Comparison of ENCODE assay signal across 26 mouse cellular contexts in the genomic region with DNA sequence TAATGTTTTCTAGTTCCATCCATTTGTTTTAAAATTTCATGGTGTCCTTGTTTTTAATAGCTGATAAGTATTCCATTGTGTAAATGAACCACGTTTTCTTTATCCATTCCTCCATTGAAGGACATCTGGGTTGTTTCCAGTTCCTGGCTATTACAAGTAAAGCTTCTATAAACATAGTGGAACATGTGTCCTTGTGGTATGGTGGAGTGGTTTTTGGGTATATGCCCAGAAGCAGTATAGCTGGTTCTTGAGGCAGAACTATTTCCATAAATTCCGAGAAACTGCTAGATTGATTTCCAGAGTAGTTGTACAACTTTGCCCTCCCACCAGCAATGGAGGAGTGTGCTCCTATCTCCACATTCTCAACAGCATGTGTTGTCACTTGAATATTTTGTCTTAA.
DNase-seq lines count a peak whose midpoint lies in the region; ATAC-seq and TF ChIP-seq lines count a peak whose summit lies in the region.
"Had no signal": no experiment of that assay in that cellular context is flagged by ENCODE, and none has a peak within 500 bp of the region (broad histone marks: within the 10 kb centered on the region; RNA-seq: fewer than 3 reads in every experiment).

No protein-coding gene starts in this region.

- H3K4me3 ChIP-seq in lung, embryonic 14.5 days (ENCODE audit: low read depth, low read length), result no peak overlapping the region
- no peak overlapping the region for H3K4me3 ChIP-seq in limb, embryonic 14.5 days (replicated peaks; ENCODE audit: low read length)
- H3K4me3 ChIP-seq: embryonic facial prominence, embryonic 15.5 days; erythroblast, embryonic 14.5 days; forebrain, embryonic 10.5 days; heart, embryonic 10.5 days; hindbrain, embryonic 13.5 days had no signal

- peak; percentile 47; the same call in 1 of the 2 replicates for ATAC-seq in frontal cortex, adult (ENCODE audit: low TSS enrichment)
- peak; percentile 47; the same call in 1 of the 2 replicates for ATAC-seq in lung, embryonic 14.5 days (ENCODE audit: insufficient read depth)
- ATAC-seq in limb, embryonic 14.5 days (ENCODE audit: low FRiP score, low read depth), result 0 out of 2 replicates have a peak, but pooled peaks have one; percentile 34
- ATAC-seq: activated CD4-positive, CD25-positive, alpha-beta regulatory T cell, adult 4 months; forebrain, embryonic 14.5 days; hindbrain, postnatal 0 days; Patski had no signal

- no peaks in the 10 kb centered on the region for H3K36me3 ChIP-seq in lung, embryonic 14.5 days (ENCODE audit: insufficient read depth)
- no peaks in the 10 kb centered on the region for H3K36me3 ChIP-seq in limb, embryonic 14.5 days (ENCODE audit: control insufficient read depth, insufficient read depth, low read length)
- H3K36me3 ChIP-seq: embryonic facial prominence, embryonic 15.5 days; forebrain, embryonic 10.5 days; heart, embryonic 10.5 days; hindbrain, embryonic 13.5 days had no signal

- DNase-seq in frontal cortex, postnatal 10 days (ENCODE audit: low spot score in 2 of 2), result no peak
- DNase-seq in lung, embryonic 14.5 days, result peak; percentile 41
- no peak for DNase-seq in lung, postnatal 36 days
- DNase-seq in 3T3-L1 (ENCODE audit: low read depth, low spot score), result peak; percentile 73
- peak; percentile 72 for DNase-seq in limb, embryonic 14.5 days (ENCODE audit: low spot score)
- DNase-seq in adrenal gland, adult 2 months, result no peak
- no peak for DNase-seq in embryo, embryonic 9.5 days (ENCODE audit: extremely low spot score)
- DNase-seq: adrenal gland, adult 8-10 months; adrenal gland, postnatal 36 days; cerebellum, adult 11 months; cerebellum, adult 8-10 months; cerebellum, postnatal 25 days; gastrocnemius, postnatal 10 days; heart, adult 18-20 months; heart, postnatal 10 days had no signal

- H3K9ac ChIP-seq in lung, embryonic 14.5 days, result no peak overlapping the region
- H3K9ac ChIP-seq in limb, embryonic 14.5 days (ENCODE audit: low read depth, low read length, severe bottlenecking), result no peak overlapping the region
- H3K9ac ChIP-seq: embryonic facial prominence, embryonic 15.5 days; hindbrain, embryonic 13.5 days had no signal

- 23% methylated on average over 2 of the region's 2 CpGs for WGBS in lung, embryonic 14.5 days
- 24% methylated on average over 2 of the region's 2 CpGs for WGBS in limb, embryonic 14.5 days

- no peak overlapping the region for H3K27ac ChIP-seq in lung, embryonic 14.5 days (ENCODE audit: low read depth)
- no peak overlapping the region for H3K27ac ChIP-seq in limb, embryonic 14.5 days (replicated peaks; ENCODE audit: low read depth, low read length)
- H3K27ac ChIP-seq: embryonic facial prominence, embryonic 15.5 days; forebrain, embryonic 10.5 days; heart, embryonic 10.5 days; hindbrain, embryonic 13.5 days; hindbrain, postnatal 0 days had no signal

- no peak for TF ChIP-seq CTCF in lung, embryonic 14.5 days (IDR thresholded peaks at IDR 0.05; ENCODE audit: low read depth)

- no peaks in the 10 kb centered on the region for H3K9me3 ChIP-seq in lung, embryonic 14.5 days (ENCODE audit: low read depth, low read length)
- no peaks in the 10 kb centered on the region for H3K9me3 ChIP-seq in limb, embryonic 14.5 days (ENCODE audit: control insufficient read depth, low read length)
- H3K9me3 ChIP-seq: embryonic facial prominence, embryonic 15.5 days; forebrain, embryonic 10.5 days; heart, embryonic 10.5 days; hindbrain, embryonic 13.5 days had no signal

- no peak overlapping the region for H3K4me2 ChIP-seq in lung, embryonic 14.5 days
- H3K4me2 ChIP-seq in limb, embryonic 14.5 days (replicated peaks; ENCODE audit: low read depth, low read length, severe bottlenecking), result no peak overlapping the region
- H3K4me2 ChIP-seq: embryonic facial prominence, embryonic 15.5 days; hindbrain, embryonic 13.5 days had no signal

- H3K4me1 ChIP-seq in lung, embryonic 14.5 days (ENCODE audit: insufficient read depth), result no peaks in the 10 kb centered on the region
- H3K4me1 ChIP-seq in limb, embryonic 14.5 days (ENCODE audit: control insufficient read depth, insufficient read depth, low read length), result 0 out of 2 replicates have a peak, but pooled peaks cover 2% of the 10 kb centered on the region
- H3K4me1 ChIP-seq: embryonic facial prominence, embryonic 15.5 days; forebrain, embryonic 10.5 days; heart, embryonic 10.5 days; hindbrain, embryonic 13.5 days had no signal

- TF ChIP-seq POLR2A in limb, embryonic 14.5 days (IDR thresholded peaks at IDR 0.05; ENCODE audit: borderline replicate concordance, extremely low read depth, insufficient read depth, insufficient read length), result no peak

- no peaks in the 10 kb centered on the region for H3K27me3 ChIP-seq in lung, embryonic 14.5 days (ENCODE audit: insufficient read depth, low read length)
- no peaks in the 10 kb centered on the region for H3K27me3 ChIP-seq in limb, embryonic 14.5 days (ENCODE audit: control insufficient read depth, insufficient read depth, low read length)
- H3K27me3 ChIP-seq: CH12.LX; embryonic facial prominence, embryonic 15.5 days; hindbrain, embryonic 13.5 days; Patski had no signal

Comparison
In these comparisons a context has a peak if more than half of its experiments do, and no peak if none do; other contexts are left out.
1. DNase-seq: peak in lung, embryonic 14.5 days (single experiment), 3T3-L1 (single experiment) and limb, embryonic 14.5 days (single experiment); none in frontal cortex, postnatal 10 days (0 of 2), lung, postnatal 36 days (single experiment), adrenal gland, adult 2 months (single experiment) and embryo, embryonic 9.5 days (single experiment).
2. Peak in every context shown above with its lines, with median percentiles within 50 percentile points of each other: ATAC-seq.